Mouse (Mus musculus) kidney, postnatal 0 days (tissue): ENCODE results near the gene Timm9. TPM values are rescaled to one million over a fixed set of nuclear protein-coding genes. Genes with fewer than 3 reads are reported as not detected.

Source experiments
- ATAC-seq: fragments of 200-750 bp; cut with Nextera tagmentation; replicated peaks from 2 replicates; pipeline ENCODE4 v1.8.0; 2017; ENCODE audit warnings: low read depth, moderate number of reproducible peaks, moderate TSS enrichment, moderate library complexity; ENCODE audit not compliant: low FRiP score
- DNase-seq: peaks from one replicate; pipeline ENCODE4 v3.0.0-alpha.2; 2016; ENCODE audit warnings: low spot score
- H3K27ac ChIP-seq: fragments of 300-500 bp; sonication (generic); 2 replicates; pipeline ENCODE4 v1.5.1; 2014; ENCODE audit warnings: mild to moderate bottlenecking
- H3K27me3 ChIP-seq: fragments of 300-500 bp; sonication (generic); 2 replicates; pipeline ENCODE4 v1.6.1; 2014; ENCODE audit warnings: low read length, mixed read lengths; ENCODE audit not compliant: insufficient read depth
- H3K36me3 ChIP-seq: fragments of 300-500 bp; sonication (generic); 2 replicates; pipeline ENCODE4 v1.6.1; 2014; ENCODE audit warnings: low read length, mixed read lengths; ENCODE audit not compliant: insufficient read depth
- H3K4me1 ChIP-seq: fragments of 300-500 bp; sonication (generic); replicated peaks from 2 replicates; pipeline ENCODE4 v1.6.1; 2014; ENCODE audit warnings: antibody characterized with exemption, low read length, mixed read lengths; ENCODE audit not compliant: insufficient read depth
- H3K4me2 ChIP-seq: fragments of 300-500 bp; sonication (generic); 2 replicates; pipeline ENCODE4 v1.6.1; 2014; ENCODE audit warnings: mild to moderate bottlenecking, low read length, moderate library complexity, mixed read lengths
- H3K4me3 ChIP-seq: fragments of 300-500 bp; sonication (generic); replicated peaks from 2 replicates; pipeline ENCODE4 v1.5.1; 2014; ENCODE audit warnings: low read depth, low read length
- H3K9ac ChIP-seq: fragments of 300-500 bp; sonication (generic); 2 replicates; pipeline ENCODE4 v1.6.1; 2014; ENCODE audit warnings: low read depth, low read length
- H3K9me3 ChIP-seq: fragments of 300-500 bp; sonication (generic); replicated peaks from 2 replicates; pipeline ENCODE4 v1.6.1; 2016; ENCODE audit warnings: low read length, inconsistent platforms, mixed read lengths
- CTCF ChIP-seq: IDR thresholded peaks from 2 replicates; pipeline ENCODE4 v1.5.1; 2016; ENCODE audit warnings: antibody characterized with exemption, low read depth, mild to moderate bottlenecking, moderate library complexity
- WGBS: fragments of 180-500 bp; shearing (Covaris S2); extraction: QIAGEN DNeasy Blood & Tissue Kit; methylation state at CpG from one replicate; pipeline ENCODE4 v1.1.7; 2014; 5-methylcytosine and 5-hydroxymethylcytosine counted together
- polyA plus RNA-seq: library from polyadenylated mRNA; unstranded; fragments of >200 nt; fragmentation: Nextera tagmentation; extraction: Ambion mirVana; gene quantifications from 2 replicates; pipeline ENCODE4 v1.2.1, GENCODE M21; 2015

Gene Timm9
- polyA plus RNA-seq, result 111 and 114 TPM in 2 replicates

DNA sequence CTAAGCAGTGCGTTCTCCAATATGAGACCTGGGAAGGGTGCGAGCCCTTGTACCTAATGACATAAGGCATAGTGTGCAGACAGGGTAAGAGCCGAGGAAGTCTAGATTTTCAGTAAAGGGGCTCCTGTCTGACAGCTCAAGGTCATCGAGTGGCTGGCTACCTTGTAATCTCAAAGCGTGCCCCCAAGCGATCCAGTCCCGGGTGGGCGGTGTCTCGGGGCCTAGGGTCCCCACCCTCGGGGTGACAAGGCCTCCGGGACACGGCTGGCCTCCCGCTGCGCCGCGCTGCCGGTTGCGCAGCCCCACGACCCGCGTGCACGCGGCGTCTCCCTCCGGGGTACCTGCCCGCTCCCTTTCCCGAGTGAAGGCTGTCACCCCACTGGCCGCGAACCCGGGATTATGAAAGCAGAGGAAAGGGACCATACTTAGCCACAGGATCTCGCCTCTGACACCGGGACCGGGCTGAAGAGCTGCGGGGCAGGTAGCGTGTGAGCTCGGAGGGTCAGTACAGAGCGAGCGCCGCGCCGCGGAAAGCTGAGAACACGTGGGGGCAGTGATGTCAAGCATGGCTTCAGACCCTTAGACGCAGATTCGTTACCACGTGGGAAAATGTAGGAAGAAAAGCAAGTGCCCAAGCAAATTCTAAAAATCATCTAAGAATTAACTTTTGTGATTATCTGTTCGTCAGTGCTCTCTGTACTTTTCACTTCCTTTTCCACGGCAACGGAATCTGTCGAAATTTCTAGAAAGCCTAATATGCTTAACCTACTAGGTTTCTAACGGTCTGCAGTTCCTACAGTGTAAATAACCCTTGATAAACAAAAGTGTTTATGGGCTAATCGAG lies at the start of gene Timm9, which contains the start of gene 2700049A03Rik:
TSS of gene Timm9 (minus strand) at position 555 of the 844 bp plus-strand sequence.
TSS of gene 2700049A03Rik (plus strand) at position 719 of the 844 bp plus-strand sequence.
- Histone ChIP-seq H3K9me3 (no peaks in the 10 kb centered on the region), H3K4me2 (peak within 1 kb of the TSS; percentile 83), H3K4me1 (peaks cover 5% of the 10 kb centered on the region), H3K4me3 (peak within 1 kb of the TSS; percentile 92), H3K36me3 (peaks cover 9% of the 10 kb centered on the region; the same call in 1 of the 2 replicates), H3K27ac (peak within 1 kb of the TSS; percentile 89), H3K9ac (peak within 1 kb of the TSS; percentile 95), H3K27me3 (no peaks in the 10 kb centered on the region)
- DNase-seq, result peak; percentile 90
- under 1% methylated on average over 52 of the region's 52 CpGs for WGBS
- peak; percentile 91 for ATAC-seq
- TF ChIP-seq CTCF, result 0 out of 2 replicates have a peak, but pooled peaks have one; percentile 22

DNA sequence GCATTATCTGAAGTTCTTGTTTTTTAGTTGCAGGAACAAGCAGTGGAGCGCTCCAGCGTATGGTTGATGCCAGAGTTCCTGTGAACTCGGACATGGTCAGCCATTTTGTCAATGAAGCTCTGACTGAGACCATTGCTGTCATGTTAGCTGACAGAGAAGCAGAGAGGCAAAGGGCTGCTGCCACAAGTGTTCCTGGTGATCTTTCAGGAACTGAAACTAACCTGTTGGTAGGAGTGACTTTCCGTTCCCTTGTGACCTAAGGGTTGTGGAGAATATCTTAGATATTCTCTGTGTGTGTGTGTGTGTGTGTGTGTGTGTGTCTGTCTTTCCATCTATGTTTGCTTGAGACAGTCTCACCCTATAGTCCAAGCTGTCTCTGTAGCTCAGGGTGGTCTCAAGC lies 47.9 kb upstream of the Timm9 start:
- Histone ChIP-seq H3K36me3 (peaks cover 29% of the 10 kb centered on the region), H3K9me3 (no peaks in the 10 kb centered on the region), H3K27ac (no peak overlapping the region), H3K4me1 (no peaks in the 10 kb centered on the region), H3K27me3 (no peaks in the 10 kb centered on the region), H3K4me3 (no peak overlapping the region), H3K4me2 (no peak overlapping the region), H3K9ac (no peak overlapping the region)
- 97% methylated on average over 4 of the region's 4 CpGs for WGBS
- ATAC-seq (no peak), DNase-seq (no peak)
- TF ChIP-seq CTCF, result no peak

DNA sequence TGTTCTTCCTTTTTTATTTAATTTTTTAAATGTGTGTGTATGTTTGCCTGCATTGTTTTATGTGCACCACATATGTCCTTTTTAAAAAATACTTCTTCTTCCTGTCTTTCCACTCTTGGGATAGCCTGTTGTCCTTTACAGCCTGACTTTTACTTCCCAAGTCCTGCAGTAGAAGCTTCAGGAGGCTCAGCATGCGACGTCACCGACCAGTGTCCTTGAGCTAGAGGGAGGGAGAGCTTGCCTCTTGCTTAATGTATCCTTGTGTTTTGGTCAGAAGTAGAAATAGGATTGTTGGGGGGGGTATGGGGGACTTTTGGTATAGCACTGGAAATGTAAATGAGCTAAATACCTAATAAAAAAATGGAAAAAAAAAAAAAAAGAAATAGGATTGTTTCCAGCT lies 47.3 kb upstream of the Timm9 start:
- no peak overlapping the region for H3K4me2 ChIP-seq
- no peak for TF ChIP-seq CTCF
- no peak overlapping the region for H3K9ac ChIP-seq
- H3K36me3 ChIP-seq, result peaks cover 27% of the 10 kb centered on the region
- ATAC-seq (no peak), DNase-seq (no peak)
- no peak overlapping the region for H3K4me3 ChIP-seq
- H3K27ac ChIP-seq, result no peak overlapping the region
- no peaks in the 10 kb centered on the region for H3K4me1 ChIP-seq
- no peaks in the 10 kb centered on the region for H3K27me3 ChIP-seq
- 95% methylated on average over 3 of the region's 3 CpGs for WGBS
- no peaks in the 10 kb centered on the region for H3K9me3 ChIP-seq

DNA sequence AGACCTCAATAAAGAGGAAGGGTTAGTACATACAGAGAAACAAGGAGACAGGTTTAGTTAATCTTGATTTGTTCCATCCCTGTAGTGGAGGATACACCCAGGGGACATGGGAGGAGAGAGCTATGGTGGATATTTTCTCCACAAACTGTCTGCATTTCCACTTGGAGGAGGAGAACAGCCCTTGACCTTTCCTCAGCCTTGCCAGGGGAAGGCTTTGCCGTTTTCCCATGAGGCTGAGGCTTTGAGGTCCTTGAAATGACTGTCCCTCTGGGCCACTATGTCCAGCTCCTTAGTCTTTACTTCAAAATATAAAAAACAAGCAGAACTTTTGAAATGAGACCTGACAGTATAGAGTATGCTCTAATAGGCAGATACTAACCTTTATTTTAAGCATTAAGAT lies 33.4 kb upstream of the Timm9 start:
- Histone ChIP-seq H3K4me3 (no peak overlapping the region), H3K4me1 (no peaks in the 10 kb centered on the region), H3K27ac (no peak overlapping the region), H3K36me3 (peaks cover 22% of the 10 kb centered on the region; the same call in 1 of the 2 replicates), H3K27me3 (no peaks in the 10 kb centered on the region), H3K9ac (no peak overlapping the region), H3K9me3 (no peaks in the 10 kb centered on the region), H3K4me2 (no peak overlapping the region)
- TF ChIP-seq CTCF, result no peak
- DNase-seq (no peak), ATAC-seq (no peak)
- 78% methylated on average over 1 of the region's 1 CpGs for WGBS

DNA sequence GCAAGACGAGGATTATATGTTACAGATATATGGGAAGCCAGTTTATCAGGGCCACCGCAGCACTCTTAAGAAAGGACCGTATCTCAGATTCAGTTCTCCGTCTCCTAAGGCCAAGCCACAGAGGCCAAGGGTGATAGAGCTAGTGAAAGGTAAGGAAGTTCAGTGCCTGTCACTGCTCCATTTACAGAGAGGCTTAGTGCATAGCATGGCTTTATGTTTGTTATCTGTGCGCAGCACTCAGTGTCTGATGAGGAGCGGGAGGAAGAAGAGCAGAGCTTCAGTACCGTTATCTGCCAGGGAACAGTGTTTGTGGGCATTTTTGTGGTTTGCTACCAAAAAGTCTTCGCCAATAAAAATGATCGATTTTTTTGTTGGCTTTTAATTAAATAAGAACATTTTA lies 27.9 kb upstream of the Timm9 start:
- H3K27ac ChIP-seq, result no peak overlapping the region
- H3K9ac ChIP-seq, result no peak overlapping the region
- no peak for TF ChIP-seq CTCF
- H3K4me3 ChIP-seq, result no peak overlapping the region
- no peaks in the 10 kb centered on the region for H3K4me1 ChIP-seq
- no peaks in the 10 kb centered on the region for H3K9me3 ChIP-seq
- H3K36me3 ChIP-seq, result peaks cover 22% of the 10 kb centered on the region
- H3K27me3 ChIP-seq, result no peaks in the 10 kb centered on the region
- no peak for DNase-seq
- ATAC-seq, result no peak
- H3K4me2 ChIP-seq, result no peak overlapping the region
- 95% methylated on average over 9 of the region's 9 CpGs for WGBS

DNA sequence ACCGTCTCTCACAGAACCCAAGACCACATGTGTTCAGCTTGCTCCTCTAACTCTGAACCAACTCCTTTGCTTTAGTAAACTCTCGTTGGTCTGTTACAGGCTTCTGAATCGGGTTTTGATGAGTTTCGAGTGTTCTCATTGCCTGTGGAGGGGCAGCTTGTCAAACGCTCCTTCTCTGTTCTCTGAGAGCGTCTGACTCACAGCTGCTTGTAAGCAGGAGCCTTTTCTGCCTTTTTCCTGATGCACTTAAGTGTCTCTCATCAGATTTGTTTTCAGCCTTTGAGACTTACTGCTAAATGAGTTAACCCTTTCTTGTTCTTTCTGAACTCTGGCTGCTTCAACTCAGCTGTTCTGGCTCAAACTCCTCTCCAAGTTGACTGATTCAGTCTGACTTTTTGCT lies 21.5 kb upstream of the Timm9 start:
- H3K4me2 ChIP-seq, result no peak overlapping the region
- no peak overlapping the region for H3K9ac ChIP-seq
- DNase-seq, result no peak
- 93% methylated on average over 6 of the region's 6 CpGs for WGBS
- H3K36me3 ChIP-seq, result peaks cover 43% of the 10 kb centered on the region
- H3K9me3 ChIP-seq, result no peaks in the 10 kb centered on the region
- H3K27ac ChIP-seq, result no peak overlapping the region
- TF ChIP-seq CTCF, result no peak
- no peaks in the 10 kb centered on the region for H3K27me3 ChIP-seq
- ATAC-seq, result no peak
- H3K4me3 ChIP-seq, result no peak overlapping the region
- no peaks in the 10 kb centered on the region for H3K4me1 ChIP-seq
